Mouse (Mus musculus): ENCODE results near the gene Tmed2.
"Not testable (repeated sequence)": the region's sequence is repeated elsewhere in the genome, so short reads cannot be mapped to it uniquely, and the experiment has no call there.

Tmed2 gene

GRCm38 (mm10) chr5:124528791-124529190 lies 11.7 kb upstream of the Tmed2 start:
- peak; percentile 23 for DNase-seq

GRCm38 (mm10) chr5:124529191-124529651 lies 11.3 kb upstream of the Tmed2 start:
- DNase-seq: peak; percentile 23

GRCm38 (mm10) chr5:124529697-124530096 lies 10.8 kb upstream of the Tmed2 start:
- DNase-seq: no peak

- peak; percentile 93 for DNase-seq
Measured at GRCm38 (mm10) chr5:124530655-124531582, 9.6 kb upstream of the Tmed2 start, which contains the start of gene Rilpl1. TSS of gene Rilpl1 (minus strand) at chr5:124531391.

GRCm38 (mm10) chr5:124531583-124531930 lies 8.9 kb upstream of the Tmed2 start:
- no peak for DNase-seq

GRCm38 (mm10) chr5:124532451-124532850 lies 8.0 kb upstream of the Tmed2 start:
- DNase-seq: no peak

GRCm38 (mm10) chr5:124535016-124535415 lies 5.5 kb upstream of the Tmed2 start:
- no peak for DNase-seq

- peak; percentile 36 for DNase-seq
Measured at GRCm38 (mm10) chr5:124536776-124537175, 3.7 kb upstream of the Tmed2 start.

GRCm38 (mm10) chr5:124538813-124539792 lies 1.4 kb upstream of the Tmed2 start:
- DNase-seq: peak; percentile 70

- DNase-seq: no peak
Measured at GRCm38 (mm10) chr5:124539905-124540304, 590 bp upstream of the Tmed2 start.

- peak; percentile 82 for DNase-seq
Measured at GRCm38 (mm10) chr5:124540905-124541601, 558 bp downstream of the Tmed2 start.

GRCm38 (mm10) chr5:124541602-124541973 lies 1.1 kb downstream of the Tmed2 start:
- no peak for DNase-seq

- not testable (repeated sequence) for DNase-seq
Measured at GRCm38 (mm10) chr5:124550737-124551136, 10.2 kb downstream of the Tmed2 start.

GRCm38 (mm10) chr5:124551349-124552093 lies 11.0 kb downstream of the Tmed2 start:
- DNase-seq: peak; percentile 31

- DNase-seq: no peak
Measured at GRCm38 (mm10) chr5:124552094-124552472, 11.6 kb downstream of the Tmed2 start.

- peak; percentile 96 for DNase-seq
Measured at GRCm38 (mm10) chr5:124552558-124553307, 12.2 kb downstream of the Tmed2 start, which contains the start of gene Ddx55. TSS of gene Ddx55 (plus strand) at chr5:124552864.

- peak; percentile 54 for DNase-seq
Measured at GRCm38 (mm10) chr5:124553607-124554006, 13.1 kb downstream of the Tmed2 start.

GRCm38 (mm10) chr5:124555145-124555544 lies 14.7 kb downstream of the Tmed2 start:
- peak; percentile 40 for DNase-seq

GRCm38 (mm10) chr5:124571068-124571467 lies 30.6 kb downstream of the Tmed2 start:
- DNase-seq: no peak

- no peak for DNase-seq
Measured at GRCm38 (mm10) chr5:124575467-124575866, 35.0 kb downstream of the Tmed2 start.

All from retina, postnatal 1 day (tissue).